Mouse (Mus musculus) heart, adult 2 months (tissue): ENCODE results near the gene Abhd4.

Experiments used
- CTCF ChIP-seq: fragments of 200-600 bp; IDR thresholded peaks from 2 replicates; pipeline ENCODE4 v1.8.1; 2022; ENCODE audit warnings: antibody characterized with exemption, mild to moderate bottlenecking, moderate library complexity
- EP300 ChIP-seq: fragments of 200-500 bp; IDR thresholded peaks from 2 replicates; pipeline ENCODE4 v1.6.1; 2011; ENCODE audit warnings: low read depth, low read length, control low read depth; ENCODE audit not compliant: insufficient read depth
- POLR2A ChIP-seq: fragments of 200-500 bp; IDR thresholded peaks from 2 replicates; pipeline ENCODE4 v1.6.1; 2011; ENCODE audit warnings: mild to moderate bottlenecking, low read depth, low read length, control low read depth; ENCODE audit not compliant: insufficient read depth

GRCm38 (mm10) chr14:54276446-54276845 lies 22.5 kb downstream of the Abhd4 start:
- TF ChIP-seq POLR2A (no peak), CTCF (no peak), EP300 (no peak)
